Mouse (Mus musculus): ENCODE data around the gene Bhmt2.

DNA sequence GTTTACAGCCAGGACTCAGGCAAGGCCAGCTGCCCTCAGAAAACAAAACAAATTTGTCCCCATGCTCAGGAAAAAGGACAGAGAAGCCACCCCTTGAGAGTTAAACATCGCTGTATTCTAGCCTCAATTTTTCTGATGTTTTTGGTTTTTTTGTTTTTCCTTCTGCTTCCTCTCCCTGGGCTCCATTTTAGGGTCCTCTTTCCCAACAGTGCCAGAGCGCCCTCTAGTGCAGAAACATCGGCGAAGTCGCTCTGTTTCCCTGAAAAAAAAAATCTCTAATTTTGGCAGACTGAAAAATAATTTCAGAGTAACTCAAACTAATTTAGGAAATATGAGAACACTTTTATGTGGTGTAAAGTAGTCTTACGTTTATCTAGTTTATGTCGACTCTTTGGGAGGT is 44.8 kb upstream of the Bhmt2 start:
- TF ChIP-seq CTCF (IDR thresholded peaks at IDR 0.05; ENCODE audit: extremely low read depth, insufficient read length, insufficient replicate concordance, low read depth, low read length): peak; percentile 77; the same call in 1 of the 2 replicates
- no peak for TF ChIP-seq POLR2A (IDR thresholded peaks at IDR 0.05; ENCODE audit: low read depth, low read length)
